Mouse (Mus musculus) E14TG2a.4 (cell line): ENCODE data around the gene Smg7.

Experiments used
- CTCF ChIP-seq: conservative IDR thresholded peaks from 2 replicates; pipeline ENCODE4 v1.5.1; 2014; ENCODE audit warnings: low read length
- NANOG ChIP-seq: IDR thresholded peaks from 2 replicates; pipeline ENCODE4 v1.6.1; 2014; ENCODE audit warnings: borderline replicate concordance, low read length, mixed read lengths
- POU5F1 ChIP-seq: IDR thresholded peaks from 2 replicates; pipeline ENCODE4 v1.6.1; 2014; ENCODE audit warnings: low read length, borderline replicate concordance

GRCm38 (mm10) chr1:152838841-152839240 lies 63.6 kb downstream of the Smg7 start:
- TF ChIP-seq CTCF (no peak), NANOG (no peak), POU5F1 (no peak)
